Mouse (Mus musculus) kidney, adult 10 weeks (tissue): ENCODE data around the gene Gm13275. TPM values are rescaled to one million over a fixed set of nuclear protein-coding genes. Genes with fewer than 3 reads are reported as not detected.

Experiments used
- polyA plus RNA-seq: library from polyadenylated mRNA; stranded (reverse); fragments of 350-450 nt; fragmentation: Illumina TruSeq; extraction: RNeasy Lipid Tissue Mini Kit (QIAGEN cat#74804); gene quantifications from one replicate; pipeline ENCODE4 v1.2.3, GENCODE M21; 2014; ENCODE audit warnings: low read depth, low replicate concordance

The Gm13275 gene
- not detected for polyA plus RNA-seq

GRCm38 (mm10) chr4:88793936-88794675 lies at the start of gene Gm13275:
Gm13275 (plus strand) TSS chr4:88794487.

GRCm38 (mm10) chr4:88754818-88755340 lies 39.4 kb upstream of the Gm13275 start, which contains the start of gene Gm13271:
Gm13271 (plus strand) TSS chr4:88754868.

GRCm38 (mm10) chr4:88759610-88760268 lies 34.5 kb upstream of the Gm13275 start, which contains the start of gene Gm13283:
Gm13283 (plus strand) TSS chr4:88760119.

GRCm38 (mm10) chr4:88773534-88773933 lies 20.8 kb upstream of the Gm13275 start, which contains the start of gene Gm13290:
Gm13290 (plus strand) TSS chr4:88773834.

GRCm38 (mm10) chr4:88776622-88777021 lies 17.7 kb upstream of the Gm13275 start, which contains the start of gene Gm13289:
Gm13289 (plus strand) TSS chr4:88776922.

GRCm38 (mm10) chr4:88779550-88779949 lies 14.7 kb upstream of the Gm13275 start, which contains the start of gene Gm13272:
Gm13272 (plus strand) TSS chr4:88779850.

GRCm38 (mm10) chr4:88781831-88782230 lies 12.5 kb upstream of the Gm13275 start, which contains the start of gene Ifnz:
Ifnz (plus strand) TSS chr4:88782131.

GRCm38 (mm10) chr4:88785409-88785808 lies 8.9 kb upstream of the Gm13275 start, which contains the start of gene Gm13276:
Gm13276 (plus strand) TSS chr4:88785709.

GRCm38 (mm10) chr4:88788402-88788801 lies 5.9 kb upstream of the Gm13275 start, which contains the start of gene Gm13277:
Gm13277 (plus strand) TSS chr4:88788632.

GRCm38 (mm10) chr4:88791250-88791649 lies 3.0 kb upstream of the Gm13275 start, which contains the start of gene Gm13278:
Gm13278 (plus strand) TSS chr4:88791550.

GRCm38 (mm10) chr4:88797097-88797496 lies 2.8 kb downstream of the Gm13275 start, which contains the start of gene Gm13279:
Gm13279 (plus strand) TSS chr4:88797397.

GRCm38 (mm10) chr4:88799365-88799764 lies 5.1 kb downstream of the Gm13275 start, which contains the start of gene Gm13285:
Gm13285 (plus strand) TSS chr4:88799665.

GRCm38 (mm10) chr4:88802954-88803353 lies 8.7 kb downstream of the Gm13275 start, which contains the start of gene Gm13287:
Gm13287 (plus strand) TSS chr4:88803254.

GRCm38 (mm10) chr4:88805231-88805630 lies 10.9 kb downstream of the Gm13275 start, which contains the start of gene Gm13288:
Gm13288 (plus strand) TSS chr4:88805531.

GRCm38 (mm10) chr4:88815928-88816327 lies 21.6 kb downstream of the Gm13275 start, which contains the start of gene Ifna7:
Ifna7 (plus strand) TSS chr4:88816228.

GRCm38 (mm10) chr4:88819659-88820058 lies 25.4 kb downstream of the Gm13275 start, which contains the start of gene Ifna11:
Ifna11 (plus strand) TSS chr4:88819959.

GRCm38 (mm10) chr4:88827116-88827515 lies 32.8 kb downstream of the Gm13275 start, which contains the start of gene Ifna6:
Ifna6 (plus strand) TSS chr4:88827416.

GRCm38 (mm10) chr4:88835225-88835624 lies 40.9 kb downstream of the Gm13275 start, which contains the start of gene Ifna5:
Ifna5 (plus strand) TSS chr4:88835525.

GRCm38 (mm10) chr4:88841438-88841911 lies 47.2 kb downstream of the Gm13275 start, which contains the start of gene Ifna4:
Ifna4 (plus strand) TSS chr4:88841861.

